Mouse (Mus musculus): ENCODE measurements at regions not wholly inside any gene's neighbourhood (a gene's known extent, or its start where the extent isn't known, plus 50 kb on each side); places are given as distances from the start of the nearest gene placed in this dataset.
A peak's percentile ranks its signal among the peaks of the same experiment; 100 is the strongest.

GRCm38 (mm10) chr11:117419351-117419969, 64.7 kb upstream of the Gm11733 start:
- Histone ChIP-seq H3K36me3 (ENCODE audit: insufficient read depth, low read length) (no peaks in the 10 kb centered on the region), H3K4me1 (replicated peaks; ENCODE audit: low read depth, low read length) (peaks cover 35% of the 10 kb centered on the region), H3K4me3 (replicated peaks; ENCODE audit: low read length) (no peak overlapping the region), H3K27me3 (ENCODE audit: insufficient read depth, low read length) (peaks cover 6% of the 10 kb centered on the region; the same call in 1 of the 2 replicates), H3K9me3 (ENCODE audit: low read length) (no peaks in the 10 kb centered on the region)
- no peak for TF ChIP-seq POU5F1 (IDR thresholded peaks at IDR 0.05; ENCODE audit: borderline replicate concordance, low read length)

GRCm38 (mm10) chr11:117422713-117423112, 61.5 kb upstream of the Gm11733 start:
- Histone ChIP-seq H3K4me1 (replicated peaks; ENCODE audit: low read depth, low read length) (peaks cover 35% of the 10 kb centered on the region), H3K4me3 (replicated peaks; ENCODE audit: low read length) (no peak overlapping the region), H3K27me3 (ENCODE audit: insufficient read depth, low read length) (peaks cover 6% of the 10 kb centered on the region; the same call in 1 of the 2 replicates), H3K9me3 (ENCODE audit: low read length) (no peaks in the 10 kb centered on the region), H3K36me3 (ENCODE audit: insufficient read depth, low read length) (no peaks in the 10 kb centered on the region)
- TF ChIP-seq NANOG (IDR thresholded peaks at IDR 0.05; ENCODE audit: borderline replicate concordance, low read length) (no peak), CTCF (conservative IDR thresholded peaks at IDR 0.05; ENCODE audit: low read length) (peak; percentile 96)

GRCm38 (mm10) chr11:117423422-117423821, 60.7 kb upstream of the Gm11733 start:
- H3K4me1 ChIP-seq (replicated peaks; ENCODE audit: low read depth, low read length), result peaks cover 37% of the 10 kb centered on the region
- H3K36me3 ChIP-seq (ENCODE audit: insufficient read depth, low read length), result no peaks in the 10 kb centered on the region
- TF ChIP-seq CTCF (conservative IDR thresholded peaks at IDR 0.05; ENCODE audit: low read length) (no peak), NANOG (IDR thresholded peaks at IDR 0.05; ENCODE audit: borderline replicate concordance, low read length) (no peak), POU5F1 (IDR thresholded peaks at IDR 0.05; ENCODE audit: borderline replicate concordance, low read length) (no peak)
- no peak overlapping the region for H3K4me3 ChIP-seq (replicated peaks; ENCODE audit: low read length)
- H3K27me3 ChIP-seq (ENCODE audit: insufficient read depth, low read length), result peaks cover 6% of the 10 kb centered on the region; the same call in 1 of the 2 replicates
- no peaks in the 10 kb centered on the region for H3K9me3 ChIP-seq (ENCODE audit: low read length)

GRCm38 (mm10) chr11:117425466-117425865, 58.7 kb upstream of the Gm11733 start:
- TF ChIP-seq POU5F1 (IDR thresholded peaks at IDR 0.05; ENCODE audit: borderline replicate concordance, low read length) (no peak), NANOG (IDR thresholded peaks at IDR 0.05; ENCODE audit: borderline replicate concordance, low read length) (no peak), CTCF (conservative IDR thresholded peaks at IDR 0.05; ENCODE audit: low read length) (no peak)

GRCm38 (mm10) chr11:117425927-117426326, 58.2 kb upstream of the Gm11733 start:
- no peaks in the 10 kb centered on the region for H3K36me3 ChIP-seq (ENCODE audit: insufficient read depth, low read length)
- H3K4me3 ChIP-seq (replicated peaks; ENCODE audit: low read length), result peak overlapping the region; percentile 66
- TF ChIP-seq CTCF (conservative IDR thresholded peaks at IDR 0.05; ENCODE audit: low read length) (no peak), NANOG (IDR thresholded peaks at IDR 0.05; ENCODE audit: borderline replicate concordance, low read length) (no peak), POU5F1 (IDR thresholded peaks at IDR 0.05; ENCODE audit: borderline replicate concordance, low read length) (no peak)
- no peaks in the 10 kb centered on the region for H3K27me3 ChIP-seq (ENCODE audit: insufficient read depth, low read length)
- peaks cover 42% of the 10 kb centered on the region for H3K4me1 ChIP-seq (replicated peaks; ENCODE audit: low read depth, low read length)
- no peaks in the 10 kb centered on the region for H3K9me3 ChIP-seq (ENCODE audit: low read length)

More at GRCm38 (mm10) chr11:117425466-117425865, 58.7 kb upstream of the Gm11733 start:
- no peaks in the 10 kb centered on the region for H3K36me3 ChIP-seq (ENCODE audit: insufficient read depth, low read length)
- H3K27me3 ChIP-seq (ENCODE audit: insufficient read depth, low read length), result no peaks in the 10 kb centered on the region
- H3K4me3 ChIP-seq (replicated peaks; ENCODE audit: low read length), result peak overlapping the region; percentile 66
- peaks cover 41% of the 10 kb centered on the region for H3K4me1 ChIP-seq (replicated peaks; ENCODE audit: low read depth, low read length)
- H3K9me3 ChIP-seq (ENCODE audit: low read length), result no peaks in the 10 kb centered on the region

GRCm38 (mm10) chr11:117426651-117427050, 57.5 kb upstream of the Gm11733 start:
- peak overlapping the region; percentile 54 for H3K4me3 ChIP-seq (replicated peaks; ENCODE audit: low read length)
- TF ChIP-seq NANOG (IDR thresholded peaks at IDR 0.05; ENCODE audit: borderline replicate concordance, low read length), result no peak
- TF ChIP-seq POU5F1 (IDR thresholded peaks at IDR 0.05; ENCODE audit: borderline replicate concordance, low read length), result no peak
- TF ChIP-seq CTCF (conservative IDR thresholded peaks at IDR 0.05; ENCODE audit: low read length), result no peak
- no peaks in the 10 kb centered on the region for H3K27me3 ChIP-seq (ENCODE audit: insufficient read depth, low read length)
- H3K9me3 ChIP-seq (ENCODE audit: low read length), result no peaks in the 10 kb centered on the region
- H3K4me1 ChIP-seq (replicated peaks; ENCODE audit: low read depth, low read length), result peaks cover 43% of the 10 kb centered on the region
- no peaks in the 10 kb centered on the region for H3K36me3 ChIP-seq (ENCODE audit: insufficient read depth, low read length)

GRCm38 (mm10) chr11:117427808-117428510, 56.2 kb upstream of the Gm11733 start:
- Histone ChIP-seq H3K9me3 (ENCODE audit: low read length) (peaks cover under 1% of the 10 kb centered on the region; the same call in 1 of the 2 replicates), H3K36me3 (ENCODE audit: insufficient read depth, low read length) (no peaks in the 10 kb centered on the region), H3K27me3 (ENCODE audit: insufficient read depth, low read length) (no peaks in the 10 kb centered on the region), H3K4me1 (replicated peaks; ENCODE audit: low read depth, low read length) (peaks cover 55% of the 10 kb centered on the region), H3K4me3 (replicated peaks; ENCODE audit: low read length) (0 out of 2 replicates have a peak overlapping the region, but pooled peaks have one; percentile 7)
- TF ChIP-seq CTCF (conservative IDR thresholded peaks at IDR 0.05; ENCODE audit: low read length), result no peak
- TF ChIP-seq NANOG (IDR thresholded peaks at IDR 0.05; ENCODE audit: borderline replicate concordance, low read length), result no peak
- no peak for TF ChIP-seq POU5F1 (IDR thresholded peaks at IDR 0.05; ENCODE audit: borderline replicate concordance, low read length)

- Histone ChIP-seq H3K4me1 (replicated peaks; ENCODE audit: low read depth, low read length) (peaks cover 57% of the 10 kb centered on the region), H3K9me3 (ENCODE audit: low read length) (peaks cover 4% of the 10 kb centered on the region; the same call in 1 of the 2 replicates), H3K36me3 (ENCODE audit: insufficient read depth, low read length) (no peaks in the 10 kb centered on the region), H3K4me3 (replicated peaks; ENCODE audit: low read length) (no peak overlapping the region), H3K27me3 (ENCODE audit: insufficient read depth, low read length) (no peaks in the 10 kb centered on the region)
- TF ChIP-seq CTCF (conservative IDR thresholded peaks at IDR 0.05; ENCODE audit: low read length) (no peak), NANOG (IDR thresholded peaks at IDR 0.05; ENCODE audit: borderline replicate concordance, low read length) (no peak), POU5F1 (IDR thresholded peaks at IDR 0.05; ENCODE audit: borderline replicate concordance, low read length) (no peak)
Measured at GRCm38 (mm10) chr11:117429326-117429752, 54.8 kb upstream of the Gm11733 start.
